8 mouse cellular contexts compared by ENCODE assay signal in the genomic region with DNA sequence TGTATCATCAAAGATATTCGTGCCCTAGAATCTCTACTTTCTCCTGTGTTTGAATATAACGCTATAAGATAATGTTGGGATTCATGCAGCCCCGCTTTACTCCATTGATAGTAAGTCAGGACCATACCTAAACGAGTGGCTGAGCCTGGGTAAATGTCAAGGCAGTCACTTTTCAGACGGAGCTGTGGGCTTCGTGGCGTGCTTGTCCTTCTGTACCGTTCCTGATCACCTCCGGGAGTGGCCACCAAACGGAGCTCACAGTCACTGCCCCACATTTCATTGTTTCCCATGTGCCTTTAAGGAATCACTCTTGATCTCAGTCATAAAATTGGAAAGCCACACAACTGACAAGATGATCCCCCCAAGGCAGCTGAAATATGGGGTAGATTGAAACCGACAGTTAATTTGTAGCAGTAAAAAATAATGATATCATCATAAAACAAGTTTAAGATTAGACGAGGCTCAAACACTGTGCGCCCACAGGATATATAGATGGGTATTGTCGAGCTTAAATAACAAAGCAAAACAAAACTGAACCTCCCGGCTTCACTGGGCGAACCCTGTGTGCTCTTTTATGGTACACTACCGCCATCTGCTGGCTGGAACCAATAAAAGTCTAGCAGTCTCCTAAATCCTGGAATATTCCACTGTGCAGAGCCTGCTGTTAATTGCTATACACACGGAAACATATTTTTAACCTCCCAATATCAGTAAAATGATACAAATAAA. TPM values are rescaled to one million over a fixed set of nuclear protein-coding genes. Genes with fewer than 3 reads are reported as not detected.
DNase-seq lines count a peak whose midpoint lies in the region; ATAC-seq and TF ChIP-seq lines count a peak whose summit lies in the region.

No protein-coding gene starts in this region.

- peak; percentile 39; the same call in 1 of the 2 replicates for TF ChIP-seq CTCF in bone marrow, adult 2 months (IDR thresholded peaks at IDR 0.05; ENCODE audit: control insufficient read depth, insufficient read depth, low read length)
- TF ChIP-seq CTCF in midbrain, postnatal 0 days (IDR thresholded peaks at IDR 0.05), result peak; percentile 90

- peak overlapping the region; percentile 5; the same call in 1 of the 2 replicates for H3K9ac ChIP-seq in embryonic facial prominence, embryonic 14.5 days (ENCODE audit: low read depth, low read length)
- H3K9ac ChIP-seq in heart, embryonic 11.5 days (ENCODE audit: low read depth, low read length), result peak overlapping the region; percentile 68
- peak overlapping the region; percentile 36 for H3K9ac ChIP-seq in kidney, embryonic 15.5 days
- 0 out of 2 replicates have a peak overlapping the region, but pooled peaks have one; percentile 17 for H3K9ac ChIP-seq in limb, embryonic 15.5 days
- peak overlapping the region; percentile 34 for H3K9ac ChIP-seq in midbrain, postnatal 0 days (replicated peaks; ENCODE audit: low read length, poor library complexity, severe bottlenecking)

- 11% methylated on average over 18 of the region's 18 CpGs for WGBS in bone marrow, adult 2 months
- 23% methylated on average over 18 of the region's 18 CpGs for WGBS in embryonic facial prominence, embryonic 14.5 days
- WGBS in heart, embryonic 11.5 days (ENCODE audit: insufficient replicate concordance), result 15% methylated on average over 18 of the region's 18 CpGs
- 9% methylated on average over 18 of the region's 18 CpGs for WGBS in kidney, embryonic 15.5 days
- 15% methylated on average over 18 of the region's 18 CpGs for WGBS in limb, embryonic 15.5 days
- WGBS in midbrain, postnatal 0 days, result 13% methylated on average over 18 of the region's 18 CpGs

- no peaks in the 10 kb centered on the region for H3K4me1 ChIP-seq in bone marrow, adult 2 months (ENCODE audit: control insufficient read depth, insufficient read depth, low read length)
- H3K4me1 ChIP-seq in embryonic facial prominence, embryonic 14.5 days (ENCODE audit: control insufficient read depth, insufficient read depth, low read length), result peaks cover 3% of the 10 kb centered on the region; the same call in 1 of the 2 replicates
- peaks cover 15% of the 10 kb centered on the region for H3K4me1 ChIP-seq in heart, embryonic 11.5 days (ENCODE audit: control insufficient read depth, insufficient read depth, low read length)
- peaks cover 8% of the 10 kb centered on the region for H3K4me1 ChIP-seq in kidney, embryonic 15.5 days
- H3K4me1 ChIP-seq in limb, embryonic 15.5 days, result peaks cover 10% of the 10 kb centered on the region
- no peaks in the 10 kb centered on the region for H3K4me1 ChIP-seq in midbrain, postnatal 0 days (ENCODE audit: insufficient read depth, low read length)

- no peaks in the 10 kb centered on the region for H3K27me3 ChIP-seq in embryonic facial prominence, embryonic 14.5 days (replicated peaks; ENCODE audit: control insufficient read depth, insufficient read depth, low read length)
- no peaks in the 10 kb centered on the region for H3K27me3 ChIP-seq in heart, embryonic 11.5 days (ENCODE audit: control insufficient read depth, insufficient read depth, low read length)
- H3K27me3 ChIP-seq in kidney, embryonic 15.5 days, result 0 out of 2 replicates have a peak, but pooled peaks cover 4% of the 10 kb centered on the region
- no peaks in the 10 kb centered on the region for H3K27me3 ChIP-seq in limb, embryonic 15.5 days
- H3K27me3 ChIP-seq in midbrain, postnatal 0 days (ENCODE audit: insufficient read depth, low read length), result no peaks in the 10 kb centered on the region
- H3K27me3 ChIP-seq in splenic B cell, adult 2 months (ENCODE audit: control insufficient read depth, insufficient read depth, low read length, poor library complexity, severe bottlenecking), result no peaks in the 10 kb centered on the region

- no peak overlapping the region for H3K4me3 ChIP-seq in bone marrow, adult 2 months (replicated peaks; ENCODE audit: control insufficient read depth, low read depth, low read length)
- H3K4me3 ChIP-seq in embryonic facial prominence, embryonic 14.5 days (ENCODE audit: low read depth, low read length), result peak overlapping the region; percentile 29
- H3K4me3 ChIP-seq in heart, embryonic 11.5 days (ENCODE audit: low read depth, low read length), result peak overlapping the region; percentile 43
- H3K4me3 ChIP-seq in kidney, embryonic 15.5 days (replicated peaks), result peak overlapping the region; percentile 43
- H3K4me3 ChIP-seq in limb, embryonic 15.5 days, result peak overlapping the region; percentile 38
- H3K4me3 ChIP-seq in midbrain, postnatal 0 days (ENCODE audit: low read depth, low read length), result peak overlapping the region; percentile 23

- peak; percentile 91 for ATAC-seq in embryonic facial prominence, embryonic 14.5 days (ENCODE audit: low read depth)
- ATAC-seq in heart, embryonic 11.5 days (replicated peaks; ENCODE audit: insufficient number of reproducible peaks, low FRiP score, low TSS enrichment), result peak; percentile 78
- peak; percentile 94 for ATAC-seq in kidney, embryonic 15.5 days (replicated peaks; ENCODE audit: low FRiP score)
- peak; percentile 83 for ATAC-seq in limb, embryonic 15.5 days (ENCODE audit: insufficient number of reproducible peaks, low FRiP score, low TSS enrichment, low read depth)
- ATAC-seq in midbrain, postnatal 0 days (ENCODE audit: low FRiP score), result peak; percentile 90

- H3K27ac ChIP-seq in bone marrow, adult 2 months (ENCODE audit: control insufficient read depth, insufficient read depth, low read depth, low read length, poor library complexity), result no peak overlapping the region
- H3K27ac ChIP-seq in embryonic facial prominence, embryonic 14.5 days (replicated peaks; ENCODE audit: low read depth, low read length), result no peak overlapping the region
- H3K27ac ChIP-seq in heart, embryonic 11.5 days (ENCODE audit: low read depth, low read length), result peak overlapping the region; percentile 54; the same call in 1 of the 2 replicates
- peak overlapping the region; percentile 38 for H3K27ac ChIP-seq in kidney, embryonic 15.5 days
- no peak overlapping the region for H3K27ac ChIP-seq in limb, embryonic 15.5 days
- H3K27ac ChIP-seq in midbrain, postnatal 0 days (ENCODE audit: low read depth, low read length), result peak overlapping the region; percentile 65

- DNase-seq in A20 (ENCODE audit: low read depth, low spot score), result peak; percentile 66
- DNase-seq in embryonic facial prominence, embryonic 14.5 days (ENCODE audit: low spot score), result peak; percentile 94
- peak; percentile 95 for DNase-seq in midbrain, postnatal 0 days (ENCODE audit: low spot score)
- DNase-seq in splenic B cell, adult 2 months (ENCODE audit: low read depth, low spot score), result peak; percentile 61

- no peaks in the 10 kb centered on the region for H3K9me3 ChIP-seq in embryonic facial prominence, embryonic 14.5 days (ENCODE audit: control insufficient read depth, low read length)
- H3K9me3 ChIP-seq in heart, embryonic 11.5 days (replicated peaks; ENCODE audit: control insufficient read depth, low read length), result no peaks in the 10 kb centered on the region
- H3K9me3 ChIP-seq in kidney, embryonic 15.5 days (replicated peaks), result no peaks in the 10 kb centered on the region
- H3K9me3 ChIP-seq in limb, embryonic 15.5 days, result no peaks in the 10 kb centered on the region
- H3K9me3 ChIP-seq in midbrain, postnatal 0 days (ENCODE audit: low read length), result no peaks in the 10 kb centered on the region

- TF ChIP-seq POLR2A in bone marrow, adult 2 months (IDR thresholded peaks at IDR 0.05; ENCODE audit: borderline replicate concordance, control insufficient read depth, low read depth, low read length), result no peak

- peak overlapping the region; percentile 55 for H3K4me2 ChIP-seq in embryonic facial prominence, embryonic 14.5 days (ENCODE audit: low read depth, low read length)
- peak overlapping the region; percentile 66 for H3K4me2 ChIP-seq in heart, embryonic 11.5 days
- peak overlapping the region; percentile 73 for H3K4me2 ChIP-seq in kidney, embryonic 15.5 days
- H3K4me2 ChIP-seq in limb, embryonic 15.5 days, result peak overlapping the region; percentile 49
- peak overlapping the region; percentile 48 for H3K4me2 ChIP-seq in midbrain, postnatal 0 days (ENCODE audit: low read depth, low read length, poor library complexity, severe bottlenecking)

- no peaks in the 10 kb centered on the region for H3K36me3 ChIP-seq in embryonic facial prominence, embryonic 14.5 days (ENCODE audit: control insufficient read depth, insufficient read depth, low read length)
- H3K36me3 ChIP-seq in heart, embryonic 11.5 days (ENCODE audit: control insufficient read depth, insufficient read depth, low read length), result no peaks in the 10 kb centered on the region
- H3K36me3 ChIP-seq in kidney, embryonic 15.5 days, result no peaks in the 10 kb centered on the region
- no peaks in the 10 kb centered on the region for H3K36me3 ChIP-seq in limb, embryonic 15.5 days
- no peaks in the 10 kb centered on the region for H3K36me3 ChIP-seq in midbrain, postnatal 0 days (ENCODE audit: insufficient read depth, low read length)
- no peaks in the 10 kb centered on the region for H3K36me3 ChIP-seq in splenic B cell, adult 2 months (ENCODE audit: control insufficient read depth, insufficient read depth, low read length, poor library complexity, severe bottlenecking)

RNA-seq across cellular contexts. Expression of a gene that starts 44.8 kb away (rescaled TPM):
- 21.5 and 24.3 TPM in 2 replicates for polyA plus RNA-seq in bone marrow, adult 2 months (2011; ENCODE audit: insufficient read depth, insufficient read length, low replicate concordance, missing spikeins)
- 78.2 and 81.6 TPM in 2 replicates for polyA plus RNA-seq in embryonic facial prominence, embryonic 14.5 days (2014; fragmentation: Nextera tagmentation; extraction: Ambion mirVana)
- 107 and 123 TPM in 2 replicates for polyA plus RNA-seq in heart, embryonic 11.5 days (2014; fragmentation: Nextera tagmentation; extraction: Ambion mirVana)
- polyA plus RNA-seq in kidney, embryonic 15.5 days (2015; fragmentation: Nextera tagmentation; extraction: Ambion mirVana), result 28.9 and 33.3 TPM in 2 replicates
- polyA plus RNA-seq in limb, embryonic 15.5 days (2015; fragmentation: Nextera tagmentation; extraction: Ambion mirVana), result 48.9 and 71.3 TPM in 2 replicates
- total RNA-seq in midbrain, postnatal 0 days (2014; rRNA removed), result 7.5 and 10.8 TPM in 2 replicates
- polyA plus RNA-seq in midbrain, postnatal 0 days (2015; fragmentation: Nextera tagmentation; extraction: Ambion mirVana), result 8.4 and 8.7 TPM in 2 replicates

Comparison
In these comparisons a context has a peak if more than half of its experiments do, and no peak if none do; other contexts are left out.
1. H3K27ac ChIP-seq: peak in heart, embryonic 11.5 days (single experiment), kidney, embryonic 15.5 days (single experiment) and midbrain, postnatal 0 days (single experiment); none in bone marrow, adult 2 months (single experiment), embryonic facial prominence, embryonic 14.5 days (single experiment) and limb, embryonic 15.5 days (single experiment).
2. H3K9ac ChIP-seq: peak in every context shown above with its lines; median percentile 68 in heart, embryonic 11.5 days; 36 in kidney, embryonic 15.5 days; 34 in midbrain, postnatal 0 days; 17 in limb, embryonic 15.5 days; 5 in embryonic facial prominence, embryonic 14.5 days.
3. Peak in every context shown above with its lines, with median percentiles within 50 percentile points of each other: DNase-seq, ATAC-seq and H3K4me2 ChIP-seq.